Mouse (Mus musculus): Measurements from ENCODE around the gene D17Wsu92e. TPM values are rescaled to one million over a fixed set of nuclear protein-coding genes. Genes with fewer than 3 reads are reported as not detected.

Gene D17Wsu92e
- total RNA-seq, 2 experiments from 2014 or later: 125 to 149 TPM

Other genes starting within 250 kb of the D17Wsu92e start
- 100 to 1,000 TPM; 201 to 245 TPM for gene Nudt3, start 197.2 kb downstream of the D17Wsu92e start, total RNA-seq (2021)
- gene RPS10-NUDT3, start 185.4 kb downstream of the D17Wsu92e start, total RNA-seq (2021): not detected
- 100 to 1,000 TPM; 325 to 356 TPM for gene Rps10, start 184.0 kb downstream of the D17Wsu92e start, total RNA-seq (2021)
- under 1 TPM; 0.20 to 0.21 TPM for gene Pacsin1, start 165.1 kb downstream of the D17Wsu92e start, total RNA-seq (2021)
- under 1 TPM in 1 of 2 experiments, not detected in 1; 0.26 TPM for gene Spdef, start 91.7 kb downstream of the D17Wsu92e start, total RNA-seq (2021)
- gene Snrpc, start 17.5 kb upstream of the D17Wsu92e start, total RNA-seq (2021): 10 to 100 TPM; 62.8 to 63.4 TPM
- gene Uhrf1bp1, start 35.8 kb upstream of the D17Wsu92e start, total RNA-seq (2021): 10 to 100 TPM; 21.5 to 24.4 TPM
- 10 to 100 TPM; 11.2 to 15.3 TPM for gene Anks1, start 88.7 kb upstream of the D17Wsu92e start, total RNA-seq (2021)
- 10 to 100 TPM; 13.5 to 18.2 TPM for gene Taf11, start 89.2 kb upstream of the D17Wsu92e start, total RNA-seq (2021)

All from gastrocnemius, postnatal 25 days (tissue).